Mouse (Mus musculus) testis, adult 2 months (tissue): ENCODE data around the gene Prm1.

Source experiments
- CTCF ChIP-seq: fragments of 200-500 bp; IDR thresholded peaks from 2 replicates; pipeline ENCODE4 v1.5.1; 2012; ENCODE audit warnings: low read depth, mild to moderate bottlenecking, inconsistent platforms, low read length, moderate library complexity; ENCODE audit not compliant: control insufficient read depth, insufficient read depth, insufficient replicate concordance
- POLR2A ChIP-seq: fragments of 200-500 bp; IDR thresholded peaks from 2 replicates; pipeline ENCODE4 v1.6.1; 2012; ENCODE audit warnings: low read depth, mild to moderate bottlenecking, inconsistent platforms, low read length, moderate library complexity; ENCODE audit not compliant: control insufficient read depth

- no peak for TF ChIP-seq CTCF
- no peak for TF ChIP-seq POLR2A
Observed at GRCm38 (mm10) chr16:10805789-10806527, at the start of gene Prm1.
